Mouse (Mus musculus): ENCODE measurements around the gene Exog. TPM values are rescaled to one million over a fixed set of nuclear protein-coding genes. Genes with fewer than 3 reads are reported as not detected.
A peak's percentile ranks its signal among the peaks of the same experiment; 100 is the strongest.

The Exog gene
- polyA plus RNA-seq, 1 experiment from 2014 or later: 25.6 TPM

DNA sequence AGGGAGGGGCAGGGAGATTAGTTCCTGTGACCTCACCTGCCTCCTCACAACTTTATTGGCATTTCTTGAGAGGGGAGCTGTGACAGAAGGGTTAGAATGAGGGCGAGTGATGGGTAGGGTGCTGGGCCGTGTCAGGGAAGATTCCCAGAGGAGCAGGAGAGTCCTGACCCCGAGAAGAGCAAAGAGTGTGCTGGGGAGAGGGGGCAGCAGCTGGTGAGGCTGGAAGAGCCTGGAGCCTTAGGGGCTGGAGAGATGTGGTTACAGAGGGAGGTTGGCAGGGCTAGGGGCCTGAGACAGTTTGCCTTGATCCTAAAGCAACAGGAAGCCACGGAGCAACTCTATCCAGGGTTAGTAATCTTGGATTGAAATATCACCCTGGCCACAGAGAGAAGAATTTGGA is 36.9 kb downstream of the Exog start:
- Histone ChIP-seq H3K4me3 (replicated peaks) (no peak overlapping the region), H3K9ac (no peak overlapping the region), H3K4me1 (0 out of 2 replicates have a peak, but pooled peaks cover 5% of the 10 kb centered on the region), H3K27ac (replicated peaks) (no peak overlapping the region), H3K4me2 (replicated peaks) (no peak overlapping the region), H3K27me3 (no peaks in the 10 kb centered on the region), H3K36me3 (no peaks in the 10 kb centered on the region), H3K9me3 (replicated peaks) (no peaks in the 10 kb centered on the region)
- ATAC-seq (ENCODE audit: insufficient number of reproducible peaks, low FRiP score, low TSS enrichment, low read depth): no peak
- 80% methylated on average over 4 of the region's 4 CpGs for WGBS

- H3K27me3 ChIP-seq: no peaks in the 10 kb centered on the region
- ATAC-seq (ENCODE audit: insufficient number of reproducible peaks, low FRiP score, low TSS enrichment, low read depth): 0 out of 2 replicates have a peak, but pooled peaks have one; percentile 35
Observed at GRCm38 (mm10) chr9:119483554-119484353, 39.0 kb downstream of the Exog start.

DNA sequence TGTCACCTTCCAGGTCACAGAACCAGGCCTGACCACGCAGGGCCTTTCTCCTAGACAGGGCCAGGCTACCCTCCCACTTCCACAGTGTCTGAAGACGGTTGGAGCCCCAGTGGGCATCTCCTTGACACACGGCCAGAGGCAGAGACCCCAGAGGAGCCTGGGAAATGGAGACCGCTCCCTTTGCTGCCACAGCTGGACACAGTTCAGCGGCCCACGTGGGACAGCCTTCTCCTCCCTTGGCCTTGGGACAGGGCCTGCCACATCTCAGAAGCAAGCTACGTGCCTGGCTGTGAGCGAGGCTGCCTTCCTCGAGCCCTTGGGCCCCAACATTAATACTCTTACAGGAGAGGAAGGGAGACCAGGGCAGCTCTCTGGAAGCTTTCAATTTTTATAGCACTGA is 39.7 kb downstream of the Exog start:
- Histone ChIP-seq H3K27me3 (no peaks in the 10 kb centered on the region), H3K4me1 (0 out of 2 replicates have a peak, but pooled peaks cover 5% of the 10 kb centered on the region), H3K4me3 (replicated peaks) (no peak overlapping the region), H3K9ac (no peak overlapping the region), H3K4me2 (replicated peaks) (no peak overlapping the region), H3K9me3 (replicated peaks) (no peaks in the 10 kb centered on the region), H3K36me3 (no peaks in the 10 kb centered on the region), H3K27ac (replicated peaks) (no peak overlapping the region)
- no peak for ATAC-seq (ENCODE audit: insufficient number of reproducible peaks, low FRiP score, low TSS enrichment, low read depth)
- WGBS: 69% methylated on average over 9 of the region's 9 CpGs

More at GRCm38 (mm10) chr9:119483554-119484353, 39.0 kb downstream of the Exog start:
- Histone ChIP-seq H3K4me1 (0 out of 2 replicates have a peak, but pooled peaks cover 5% of the 10 kb centered on the region), H3K4me3 (replicated peaks) (no peak overlapping the region), H3K27ac (replicated peaks) (no peak overlapping the region), H3K9me3 (replicated peaks) (no peaks in the 10 kb centered on the region), H3K36me3 (no peaks in the 10 kb centered on the region), H3K9ac (no peak overlapping the region), H3K4me2 (replicated peaks) (0 out of 2 replicates have a peak overlapping the region, but pooled peaks have one; percentile 4)
- 44% methylated on average over 23 of the region's 23 CpGs for WGBS

DNA sequence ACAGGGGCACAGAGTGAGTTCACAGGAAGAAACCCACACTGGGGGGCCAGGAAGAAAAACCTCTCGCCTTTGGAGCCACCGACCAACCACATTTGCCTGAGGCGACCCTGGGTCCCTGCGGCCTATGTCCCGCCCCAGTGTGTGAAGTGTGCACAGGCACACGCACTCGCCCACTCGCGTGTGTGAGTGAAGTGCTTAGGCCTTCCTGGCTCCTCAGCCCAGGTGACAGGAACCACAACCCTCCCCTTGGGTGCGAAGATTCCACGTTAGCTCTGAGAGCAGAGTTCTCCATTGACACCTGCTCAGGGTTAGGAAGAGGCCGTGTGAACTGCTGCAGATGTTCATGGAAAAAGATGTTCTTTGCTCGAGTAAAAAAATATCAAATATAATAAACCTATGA is 40.1 kb downstream of the Exog start:
- ATAC-seq (ENCODE audit: insufficient number of reproducible peaks, low FRiP score, low TSS enrichment, low read depth): no peak
- 81% methylated on average over 13 of the region's 13 CpGs for WGBS
- H3K9ac ChIP-seq: no peak overlapping the region

GRCm38 (mm10) chr9:119496354-119496753 is 51.6 kb downstream of the Exog start:
- Histone ChIP-seq H3K9me3 (replicated peaks) (no peaks in the 10 kb centered on the region), H3K27ac (replicated peaks) (no peak overlapping the region), H3K4me3 (replicated peaks) (no peak overlapping the region), H3K4me2 (replicated peaks) (no peak overlapping the region), H3K9ac (no peak overlapping the region), H3K27me3 (no peaks in the 10 kb centered on the region), H3K4me1 (peaks cover 7% of the 10 kb centered on the region; the same call in 1 of the 2 replicates), H3K36me3 (no peaks in the 10 kb centered on the region)
- WGBS: 71% methylated on average over 9 of the region's 9 CpGs
- ATAC-seq (ENCODE audit: insufficient number of reproducible peaks, low FRiP score, low TSS enrichment, low read depth): no peak

More for the DNA sequence above, 40.1 kb downstream of the Exog start:
- H3K27ac ChIP-seq (replicated peaks): no peak overlapping the region
- H3K27me3 ChIP-seq: no peaks in the 10 kb centered on the region
- H3K9me3 ChIP-seq (replicated peaks): no peaks in the 10 kb centered on the region
- H3K36me3 ChIP-seq: no peaks in the 10 kb centered on the region
- H3K4me2 ChIP-seq (replicated peaks): no peak overlapping the region
- 0 out of 2 replicates have a peak, but pooled peaks cover 5% of the 10 kb centered on the region for H3K4me1 ChIP-seq
- no peak overlapping the region for H3K4me3 ChIP-seq (replicated peaks)

GRCm38 (mm10) chr9:119496960-119497359 is 52.2 kb downstream of the Exog start:
- ATAC-seq (ENCODE audit: insufficient number of reproducible peaks, low FRiP score, low TSS enrichment, low read depth): no peak
- Histone ChIP-seq H3K4me1 (peaks cover 7% of the 10 kb centered on the region; the same call in 1 of the 2 replicates), H3K4me2 (replicated peaks) (no peak overlapping the region), H3K9ac (no peak overlapping the region), H3K9me3 (replicated peaks) (no peaks in the 10 kb centered on the region), H3K27me3 (no peaks in the 10 kb centered on the region), H3K36me3 (no peaks in the 10 kb centered on the region), H3K4me3 (replicated peaks) (no peak overlapping the region), H3K27ac (replicated peaks) (no peak overlapping the region)
- 43% methylated on average over 5 of the region's 5 CpGs for WGBS

GRCm38 (mm10) chr9:119497546-119498246 is 53.0 kb downstream of the Exog start:
- WGBS: 85% methylated on average over 15 of the region's 15 CpGs
- H3K9ac ChIP-seq: no peak overlapping the region
- no peak overlapping the region for H3K4me3 ChIP-seq (replicated peaks)
- no peaks in the 10 kb centered on the region for H3K9me3 ChIP-seq (replicated peaks)
- H3K4me2 ChIP-seq (replicated peaks): no peak overlapping the region
- H3K27ac ChIP-seq (replicated peaks): no peak overlapping the region
- H3K27me3 ChIP-seq: no peaks in the 10 kb centered on the region
- no peaks in the 10 kb centered on the region for H3K36me3 ChIP-seq
- no peak for ATAC-seq (ENCODE audit: insufficient number of reproducible peaks, low FRiP score, low TSS enrichment, low read depth)
- peaks cover 7% of the 10 kb centered on the region; the same call in 1 of the 2 replicates for H3K4me1 ChIP-seq

- Histone ChIP-seq H3K9ac (no peak overlapping the region), H3K4me2 (replicated peaks) (no peak overlapping the region), H3K27ac (replicated peaks) (no peak overlapping the region), H3K9me3 (replicated peaks) (no peaks in the 10 kb centered on the region), H3K36me3 (no peaks in the 10 kb centered on the region), H3K4me3 (replicated peaks) (no peak overlapping the region), H3K4me1 (peaks cover 7% of the 10 kb centered on the region; the same call in 1 of the 2 replicates), H3K27me3 (no peaks in the 10 kb centered on the region)
- ATAC-seq (ENCODE audit: insufficient number of reproducible peaks, low FRiP score, low TSS enrichment, low read depth): no peak
- WGBS: 86% methylated on average over 9 of the region's 9 CpGs
Observed at GRCm38 (mm10) chr9:119498247-119498607, 53.5 kb downstream of the Exog start.

- WGBS: 74% methylated on average over 7 of the region's 7 CpGs
- no peak overlapping the region for H3K27ac ChIP-seq (replicated peaks)
- ATAC-seq (ENCODE audit: insufficient number of reproducible peaks, low FRiP score, low TSS enrichment, low read depth): no peak
- no peak overlapping the region for H3K4me2 ChIP-seq (replicated peaks)
- no peak overlapping the region for H3K4me3 ChIP-seq (replicated peaks)
- H3K27me3 ChIP-seq: no peaks in the 10 kb centered on the region
- peaks cover 7% of the 10 kb centered on the region; the same call in 1 of the 2 replicates for H3K4me1 ChIP-seq
- no peak overlapping the region for H3K9ac ChIP-seq
- H3K9me3 ChIP-seq (replicated peaks): no peaks in the 10 kb centered on the region
- H3K36me3 ChIP-seq: no peaks in the 10 kb centered on the region
Observed at GRCm38 (mm10) chr9:119498885-119499284, 54.1 kb downstream of the Exog start.

DNA sequence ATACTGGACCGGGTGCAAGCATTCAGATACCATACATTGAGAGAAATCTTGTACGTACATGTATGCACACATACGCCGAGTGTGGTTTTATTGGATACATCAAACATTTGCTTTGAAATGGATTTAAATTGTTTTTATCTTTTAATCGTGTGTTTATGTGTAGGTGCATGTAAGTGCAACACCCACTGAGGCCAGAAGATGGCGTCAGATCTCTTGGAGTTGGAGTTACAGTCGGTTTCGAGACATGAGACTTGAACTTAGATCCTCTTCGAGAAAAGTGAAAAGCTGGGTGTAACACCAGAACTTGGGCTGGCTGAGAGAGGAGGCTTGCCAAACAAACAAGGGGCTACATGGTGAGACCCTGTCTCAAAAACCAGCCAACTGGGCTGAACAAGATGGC is 58.9 kb downstream of the Exog start:
- no peaks in the 10 kb centered on the region for H3K4me1 ChIP-seq
- ATAC-seq (ENCODE audit: insufficient number of reproducible peaks, low FRiP score, low TSS enrichment, low read depth): no peak
- H3K4me3 ChIP-seq (replicated peaks): no peak overlapping the region
- H3K36me3 ChIP-seq: no peaks in the 10 kb centered on the region
- H3K9me3 ChIP-seq (replicated peaks): 0 out of 2 replicates have a peak, but pooled peaks cover 4% of the 10 kb centered on the region
- H3K27ac ChIP-seq (replicated peaks): no peak overlapping the region
- 89% methylated on average over 9 of the region's 9 CpGs for WGBS
- H3K27me3 ChIP-seq: no peaks in the 10 kb centered on the region
- no peak overlapping the region for H3K4me2 ChIP-seq (replicated peaks)
- no peak overlapping the region for H3K9ac ChIP-seq

- no peak overlapping the region for H3K9ac ChIP-seq
- H3K9me3 ChIP-seq (replicated peaks): 0 out of 2 replicates have a peak, but pooled peaks cover 4% of the 10 kb centered on the region
- H3K4me2 ChIP-seq (replicated peaks): no peak overlapping the region
- H3K4me3 ChIP-seq (replicated peaks): no peak overlapping the region
- H3K27ac ChIP-seq (replicated peaks): no peak overlapping the region
- WGBS: 61% methylated on average over 11 of the region's 11 CpGs
- ATAC-seq (ENCODE audit: insufficient number of reproducible peaks, low FRiP score, low TSS enrichment, low read depth): no peak
- no peaks in the 10 kb centered on the region for H3K4me1 ChIP-seq
- no peaks in the 10 kb centered on the region for H3K27me3 ChIP-seq
- no peaks in the 10 kb centered on the region for H3K36me3 ChIP-seq
Observed at GRCm38 (mm10) chr9:119504981-119505658, 60.4 kb downstream of the Exog start.
